Mouse (Mus musculus) liver, adult 2 months (tissue): Measurements from ENCODE around the gene Adnp. TPM values are rescaled to one million over a fixed set of nuclear protein-coding genes. Genes with fewer than 3 reads are reported as not detected.
"Not testable (repeated sequence)": the region's sequence is repeated elsewhere in the genome, so short reads cannot be mapped to it uniquely, and the experiment has no call there.

ENCODE experiments used
- DNase-seq: peaks from one replicate; pipeline ENCODE4 v3.0.0-alpha.2; 2011; ENCODE audit warnings: low read depth, low spot score; ENCODE audit errors: extremely low read depth
- H3K27ac ChIP-seq: fragments of 200-500 bp; replicated peaks from 2 replicates; pipeline ENCODE4 v1.5.1; 2012; ENCODE audit warnings: low read depth, mild to moderate bottlenecking, control low read depth, inconsistent platforms, low read length; ENCODE audit not compliant: insufficient read depth
- H3K27me3 ChIP-seq: fragments of 200-500 bp; 2 replicates; pipeline ENCODE4 v1.6.1; 2012; ENCODE audit warnings: mild to moderate bottlenecking, moderate library complexity, low read length, inconsistent platforms; ENCODE audit not compliant: control insufficient read depth, insufficient read depth
- H3K36me3 ChIP-seq: fragments of 200-500 bp; 2 replicates; pipeline ENCODE4 v1.6.1; 2012; ENCODE audit warnings: low read length, inconsistent platforms; ENCODE audit not compliant: control insufficient read depth, insufficient read depth
- H3K4me1 ChIP-seq: fragments of 200-500 bp; 2 replicates; pipeline ENCODE4 v1.6.1; 2011; ENCODE audit warnings: low read length; ENCODE audit not compliant: control insufficient read depth, insufficient read depth
- H3K4me3 ChIP-seq: fragments of 200-500 bp; 2 replicates; pipeline ENCODE4 v1.5.1; 2011; ENCODE audit warnings: low read depth, mild to moderate bottlenecking, control low read depth, low read length, moderate library complexity; ENCODE audit not compliant: insufficient read depth
- H3K79me2 ChIP-seq: fragments of 200-500 bp; 2 replicates; pipeline ENCODE4 v1.6.1; 2012; ENCODE audit warnings: inconsistent platforms, mild to moderate bottlenecking, low read length, moderate library complexity; ENCODE audit not compliant: control insufficient read depth, insufficient read depth
- H3K9ac ChIP-seq: fragments of 200-500 bp; 2 replicates; pipeline ENCODE4 v1.6.1; 2012; ENCODE audit warnings: low read depth, mild to moderate bottlenecking, control low read depth, inconsistent platforms, low read length
- CTCF ChIP-seq: fragments of 200-500 bp; IDR thresholded peaks from 2 replicates; pipeline ENCODE4 v1.5.1; 2011; ENCODE audit warnings: low read depth, low read length, control low read depth
- POLR2A ChIP-seq: fragments of 200-500 bp; IDR thresholded peaks from 2 replicates; pipeline ENCODE4 v1.6.1; 2011; ENCODE audit warnings: low read length, control low read depth; ENCODE audit not compliant: insufficient read depth; ENCODE audit errors: extremely low read depth
- WGBS: fragments of 180-500 bp; shearing (Covaris S2); methylation state at CpG from one replicate; pipeline ENCODE4 v1.1.7; 2018; 5-methylcytosine and 5-hydroxymethylcytosine counted together
- polyA plus RNA-seq: library from polyadenylated mRNA; depleted of rRNA; stranded (reverse); fragments of >200 nt; gene quantifications from 2 replicates; pipeline ENCODE4 v1.2.3, GENCODE M21; 2012
- total RNA-seq: library from RNA; depleted of rRNA; stranded (reverse); fragments of >200 nt; gene quantifications from 2 replicates; pipeline ENCODE4 v1.2.3, GENCODE M21; 2014

Gene Adnp
- total and polyA plus RNA-seq, 2 experiments: 1.4 to 6.8 TPM

DNA sequence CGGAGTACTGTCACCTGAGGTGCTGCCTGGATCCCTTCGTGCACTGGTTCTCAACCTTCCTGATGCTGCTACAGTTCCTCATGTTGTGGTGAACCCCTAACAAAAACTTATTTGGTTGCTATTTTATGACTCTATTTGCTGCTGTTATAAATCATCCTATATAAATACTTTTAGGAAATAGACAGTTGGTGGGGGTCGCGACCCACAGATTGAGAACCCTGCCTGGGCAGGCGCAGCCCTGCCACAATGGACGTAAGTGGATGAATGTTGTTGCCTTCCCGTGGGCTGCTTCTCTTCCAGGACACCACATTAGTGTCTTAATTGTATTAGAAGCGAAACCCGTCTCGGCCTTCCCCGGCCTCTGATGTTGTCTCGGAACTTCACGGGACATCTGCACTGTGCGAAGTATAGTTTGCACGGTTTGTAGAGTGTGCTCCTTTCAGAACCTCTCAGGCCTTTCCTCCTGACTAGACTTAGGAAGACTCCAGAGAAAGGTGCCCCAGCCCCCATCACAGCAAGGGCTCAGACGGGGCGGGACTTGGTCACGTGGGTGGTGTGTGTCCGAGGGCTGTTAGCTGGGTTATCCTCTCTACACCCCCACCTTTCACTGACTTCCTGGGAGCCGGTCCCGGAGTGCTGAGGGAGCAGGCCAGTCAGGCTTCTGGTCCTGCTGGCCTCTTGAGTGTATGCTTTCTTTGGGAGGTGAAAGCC, 40.0 kb downstream of the Adnp start:
- Histone ChIP-seq H3K4me1 (peaks cover 10% of the 10 kb centered on the region), H3K36me3 (no peaks in the 10 kb centered on the region), H3K27ac (no peak overlapping the region), H3K4me3 (no peak overlapping the region), H3K79me2 (no peaks in the 10 kb centered on the region), H3K27me3 (no peaks in the 10 kb centered on the region), H3K9ac (no peak overlapping the region)
- 68% methylated on average over 21 of the region's 21 CpGs for WGBS
- TF ChIP-seq CTCF: no peak
- no peak for TF ChIP-seq POLR2A
- DNase-seq: no peak

DNA sequence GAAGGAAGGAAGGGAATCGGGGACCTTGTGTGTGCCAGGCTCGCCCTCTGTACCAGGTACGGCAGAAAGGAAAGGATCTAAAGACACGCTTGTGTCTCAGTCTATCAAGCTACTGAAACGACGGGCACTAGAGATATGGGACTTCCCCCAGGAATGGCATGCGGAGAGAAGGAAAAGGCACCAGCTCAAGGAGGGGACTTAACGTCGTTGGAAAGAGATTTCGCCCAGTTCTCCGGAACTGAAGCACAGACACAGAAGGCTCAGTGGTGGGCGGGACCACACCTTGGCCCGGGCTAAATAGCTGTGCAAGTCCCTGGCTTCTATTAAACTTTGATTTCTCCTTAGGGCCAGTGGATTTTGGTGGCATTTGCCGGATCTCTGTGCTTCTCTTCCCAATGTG, 44.9 kb downstream of the Adnp start:
- H3K4me1 ChIP-seq: peaks cover 12% of the 10 kb centered on the region
- H3K9ac ChIP-seq: peak overlapping the region; percentile 34; the same call in 1 of the 2 replicates
- no peaks in the 10 kb centered on the region for H3K79me2 ChIP-seq
- peak overlapping the region; percentile 22; the same call in 1 of the 2 replicates for H3K4me3 ChIP-seq
- no peaks in the 10 kb centered on the region for H3K36me3 ChIP-seq
- no peak for DNase-seq
- H3K27me3 ChIP-seq: no peaks in the 10 kb centered on the region
- no peak for TF ChIP-seq POLR2A
- no peak for TF ChIP-seq CTCF
- no peak overlapping the region for H3K27ac ChIP-seq
- WGBS: 12% methylated on average over 14 of the region's 14 CpGs

DNA sequence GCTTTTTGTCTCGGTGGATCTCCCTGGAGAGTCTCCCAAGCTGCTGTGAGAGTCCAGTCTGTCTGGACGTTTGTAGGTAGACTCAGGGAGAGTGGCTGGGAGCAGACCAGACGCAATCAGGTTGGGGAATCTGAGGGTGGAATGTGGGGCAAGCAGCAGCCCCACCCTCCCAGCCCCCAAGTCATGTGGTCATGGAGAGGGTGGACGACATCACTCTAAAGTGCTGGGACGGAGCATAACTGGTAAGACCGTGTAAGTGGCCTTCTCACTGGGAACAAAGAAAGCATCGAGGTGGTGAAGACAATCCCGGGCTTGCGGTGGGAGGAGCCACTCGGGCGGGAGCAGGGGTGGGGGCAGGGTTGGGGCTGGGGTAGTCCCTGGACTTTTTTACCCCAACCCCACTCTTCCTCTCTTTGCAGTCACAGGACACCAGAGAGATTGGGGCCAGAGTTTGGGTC, 45.4 kb downstream of the Adnp start:
- H3K4me1 ChIP-seq: peaks cover 12% of the 10 kb centered on the region
- no peaks in the 10 kb centered on the region for H3K36me3 ChIP-seq
- no peaks in the 10 kb centered on the region for H3K79me2 ChIP-seq
- H3K27ac ChIP-seq: no peak overlapping the region
- DNase-seq: no peak
- WGBS: 24% methylated on average over 11 of the region's 11 CpGs
- H3K4me3 ChIP-seq: peak overlapping the region; percentile 22; the same call in 1 of the 2 replicates
- TF ChIP-seq CTCF (no peak), POLR2A (no peak)
- peak overlapping the region; percentile 34; the same call in 1 of the 2 replicates for H3K9ac ChIP-seq
- no peaks in the 10 kb centered on the region for H3K27me3 ChIP-seq

DNA sequence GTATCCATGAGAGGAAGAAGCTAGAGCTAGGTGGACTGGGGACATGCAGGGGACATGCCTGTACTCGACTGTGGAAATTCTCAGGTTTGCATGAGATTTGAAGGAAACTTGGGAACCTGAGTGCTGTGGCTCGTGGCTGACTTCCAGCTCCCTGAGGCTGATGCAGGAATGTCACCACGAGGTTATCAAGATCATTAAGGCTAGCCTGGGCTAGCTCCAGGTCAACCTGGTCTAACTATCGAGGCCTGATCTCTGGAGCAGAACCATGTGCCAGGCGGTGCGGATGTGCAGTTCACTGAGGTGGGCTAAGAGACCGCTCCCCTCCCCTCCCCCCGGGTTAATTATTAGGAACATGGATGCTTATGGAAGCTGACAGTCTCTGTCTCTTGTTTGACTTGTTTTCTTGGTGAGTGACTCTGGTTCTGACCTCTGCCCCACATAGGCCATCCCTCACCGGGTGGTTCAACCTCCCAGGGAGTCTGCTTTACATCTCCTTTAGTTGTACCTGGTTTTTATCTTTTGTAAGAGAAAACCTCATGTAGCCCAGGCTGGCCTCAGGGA, 46.5 kb downstream of the Adnp start:
- Histone ChIP-seq H3K27ac (no peak overlapping the region), H3K4me3 (no peak overlapping the region)

DNA sequence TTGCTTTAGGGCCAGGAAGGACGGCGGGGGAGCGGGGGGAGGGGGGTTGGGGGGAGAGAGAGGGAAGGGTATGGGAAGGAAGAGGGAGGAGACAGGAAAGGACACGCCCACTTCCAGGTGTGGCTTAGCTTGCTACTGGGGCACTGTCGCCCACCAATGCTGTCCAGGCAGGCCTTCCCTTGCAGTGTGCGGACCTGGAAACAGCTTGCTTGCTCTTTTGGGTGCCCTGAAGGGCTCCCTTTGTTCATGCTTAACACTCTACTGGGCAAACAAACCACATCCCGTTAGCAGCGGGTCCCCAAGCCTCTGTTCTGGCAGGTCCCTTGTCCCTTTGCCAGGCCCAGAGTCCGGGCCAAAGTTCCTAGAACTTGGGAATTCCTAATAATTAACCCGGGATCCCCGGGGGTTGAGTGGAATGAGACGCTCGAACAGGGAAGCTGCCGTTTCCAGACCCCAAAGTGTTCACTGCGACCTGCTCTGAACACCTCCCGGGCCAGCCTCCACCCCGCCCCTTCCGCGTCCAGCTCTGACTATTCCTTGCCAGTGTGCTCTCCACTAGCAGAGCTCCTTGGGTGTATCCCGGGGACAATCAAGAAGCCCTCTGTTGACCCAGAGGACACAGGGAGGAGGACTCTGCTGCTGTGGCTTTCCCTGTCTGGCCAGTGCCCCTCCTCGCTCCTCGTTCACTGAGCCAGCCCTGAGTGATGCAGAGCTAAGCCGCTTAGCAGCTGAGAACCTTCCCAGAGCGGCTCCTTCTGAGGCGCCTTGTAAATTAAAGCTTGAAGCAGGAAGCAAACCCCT, 47.8 kb downstream of the Adnp start:
- Histone ChIP-seq H3K79me2 (no peaks in the 10 kb centered on the region), H3K4me1 (peaks cover 26% of the 10 kb centered on the region), H3K27ac (peak overlapping the region; percentile 69), H3K36me3 (no peaks in the 10 kb centered on the region), H3K4me3 (peak overlapping the region; percentile 60), H3K9ac (peak overlapping the region; percentile 71), H3K27me3 (no peaks in the 10 kb centered on the region)
- DNase-seq: peak; percentile 83
- no peak for TF ChIP-seq POLR2A
- TF ChIP-seq CTCF: no peak
- WGBS: 6% methylated on average over 24 of the region's 25 CpGs

More for the DNA sequence above, 46.5 kb downstream of the Adnp start:
- no peak for DNase-seq
- H3K36me3 ChIP-seq: no peaks in the 10 kb centered on the region
- H3K4me1 ChIP-seq: peaks cover 16% of the 10 kb centered on the region
- no peak for TF ChIP-seq CTCF
- TF ChIP-seq POLR2A: no peak
- H3K27me3 ChIP-seq: no peaks in the 10 kb centered on the region
- H3K9ac ChIP-seq: no peak overlapping the region
- H3K79me2 ChIP-seq: no peaks in the 10 kb centered on the region
- 65% methylated on average over 9 of the region's 9 CpGs for WGBS

DNA sequence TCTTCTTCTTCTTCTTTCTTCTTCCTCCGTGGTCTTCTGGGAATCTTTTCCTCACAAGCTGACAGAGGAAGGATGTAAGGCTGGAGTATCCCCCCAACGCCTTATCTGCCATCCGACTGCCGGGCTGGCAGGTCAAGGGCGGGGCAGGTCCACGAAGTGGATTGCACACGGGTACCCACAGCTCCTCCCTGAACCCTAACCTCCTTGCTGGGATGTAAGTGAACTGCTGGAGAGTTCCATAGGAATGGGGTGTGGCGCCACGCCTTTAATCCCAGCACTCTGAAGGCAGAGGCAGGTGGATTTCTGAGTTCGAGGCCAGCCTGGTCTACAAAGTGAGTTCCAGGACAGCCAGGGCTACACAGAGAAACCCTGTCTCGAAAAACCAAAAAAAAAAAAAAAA, 48.9 kb downstream of the Adnp start:
- not testable (repeated sequence) for H3K4me3 ChIP-seq, DNase-seq, H3K27ac ChIP-seq, H3K9ac ChIP-seq, H3K27me3 ChIP-seq, H3K36me3 ChIP-seq, H3K79me2 ChIP-seq
- WGBS: 47% methylated on average over 10 of the region's 11 CpGs
- H3K4me1 ChIP-seq: peaks cover 27% of the 10 kb centered on the region
